Mouse (Mus musculus): ENCODE measurements around the gene Hba-x. TPM values are rescaled to one million over a fixed set of nuclear protein-coding genes. Genes with fewer than 3 reads are reported as not detected.

Gene Hba-x
- polyA plus RNA-seq, 1 experiment from 2014 or later, result 61.3 TPM

- peak overlapping the region; percentile 15 for H3K27ac ChIP-seq (ENCODE audit: low read length)
- peaks cover 10% of the 10 kb centered on the region; the same call in 1 of the 2 replicates for H3K36me3 ChIP-seq (ENCODE audit: control insufficient read depth, insufficient read depth)
- no peak overlapping the region for H3K4me3 ChIP-seq (ENCODE audit: low read length)
- H3K27me3 ChIP-seq (ENCODE audit: control insufficient read depth, insufficient read depth, low read length), result no peaks in the 10 kb centered on the region
- ATAC-seq (replicated peaks; ENCODE audit: extremely low read depth, insufficient read depth, low FRiP score), result no peak
- no peaks in the 10 kb centered on the region for H3K9me3 ChIP-seq (replicated peaks; ENCODE audit: control insufficient read depth, low read length)
- WGBS, result 74% methylated on average over 3 of the region's 3 CpGs
- H3K9ac ChIP-seq (ENCODE audit: low read length), result no peak overlapping the region
- H3K4me2 ChIP-seq (ENCODE audit: low read depth, low read length), result no peak overlapping the region
- H3K4me1 ChIP-seq (ENCODE audit: control insufficient read depth, insufficient read depth, low read length), result peaks cover 8% of the 10 kb centered on the region; the same call in 1 of the 2 replicates
Measured at GRCm38 (mm10) chr11:32244064-32244463, 32.1 kb upstream of the Hba-x start.

GRCm38 (mm10) chr11:32244617-32245016, 31.6 kb upstream of the Hba-x start:
- Histone ChIP-seq H3K9ac (ENCODE audit: low read length) (no peak overlapping the region), H3K4me3 (ENCODE audit: low read length) (no peak overlapping the region), H3K36me3 (ENCODE audit: control insufficient read depth, insufficient read depth) (peaks cover 15% of the 10 kb centered on the region), H3K27ac (ENCODE audit: low read length) (peak overlapping the region; percentile 15; the same call in 1 of the 2 replicates), H3K4me1 (ENCODE audit: control insufficient read depth, insufficient read depth, low read length) (peaks cover 8% of the 10 kb centered on the region; the same call in 1 of the 2 replicates), H3K27me3 (ENCODE audit: control insufficient read depth, insufficient read depth, low read length) (no peaks in the 10 kb centered on the region), H3K4me2 (ENCODE audit: low read depth, low read length) (no peak overlapping the region), H3K9me3 (replicated peaks; ENCODE audit: control insufficient read depth, low read length) (no peaks in the 10 kb centered on the region)
- WGBS, result 83% methylated on average over 1 of the region's 1 CpGs
- no peak for ATAC-seq (replicated peaks; ENCODE audit: extremely low read depth, insufficient read depth, low FRiP score)

DNA sequence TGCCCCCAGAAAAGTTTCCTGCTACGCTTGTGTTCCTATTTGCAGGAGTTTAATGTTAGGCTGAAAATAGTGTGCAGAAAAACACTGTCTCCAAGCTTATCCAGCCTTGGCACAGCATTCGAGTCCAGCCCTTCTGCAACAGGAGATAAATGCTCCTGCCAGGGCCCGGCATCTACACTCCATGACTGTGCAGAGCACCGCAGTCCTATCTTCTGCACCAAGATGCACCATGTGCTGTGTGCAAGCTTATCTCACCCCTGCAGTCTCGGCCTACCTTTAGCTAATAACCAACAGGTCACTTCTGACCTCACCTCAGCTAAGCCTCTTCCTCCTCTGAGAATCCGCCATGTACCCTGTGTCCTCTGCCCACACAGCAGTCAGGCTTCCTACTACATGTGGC, 30.6 kb upstream of the Hba-x start:
- no peak overlapping the region for H3K4me2 ChIP-seq (ENCODE audit: low read depth, low read length)
- no peak overlapping the region for H3K4me3 ChIP-seq (ENCODE audit: low read length)
- no peak overlapping the region for H3K9ac ChIP-seq (ENCODE audit: low read length)
- H3K27me3 ChIP-seq (ENCODE audit: control insufficient read depth, insufficient read depth, low read length), result no peaks in the 10 kb centered on the region
- H3K9me3 ChIP-seq (replicated peaks; ENCODE audit: control insufficient read depth, low read length), result no peaks in the 10 kb centered on the region
- no peak for ATAC-seq (replicated peaks; ENCODE audit: extremely low read depth, insufficient read depth, low FRiP score)
- 90% methylated on average over 6 of the region's 6 CpGs for WGBS
- H3K4me1 ChIP-seq (ENCODE audit: control insufficient read depth, insufficient read depth, low read length), result peaks cover 8% of the 10 kb centered on the region; the same call in 1 of the 2 replicates
- H3K27ac ChIP-seq (ENCODE audit: low read length), result no peak overlapping the region
- H3K36me3 ChIP-seq (ENCODE audit: control insufficient read depth, insufficient read depth), result peaks cover 18% of the 10 kb centered on the region

GRCm38 (mm10) chr11:32247068-32247467, 29.1 kb upstream of the Hba-x start:
- ATAC-seq (replicated peaks; ENCODE audit: extremely low read depth, insufficient read depth, low FRiP score), result no peak
- H3K27ac ChIP-seq (ENCODE audit: low read length), result no peak overlapping the region

DNA sequence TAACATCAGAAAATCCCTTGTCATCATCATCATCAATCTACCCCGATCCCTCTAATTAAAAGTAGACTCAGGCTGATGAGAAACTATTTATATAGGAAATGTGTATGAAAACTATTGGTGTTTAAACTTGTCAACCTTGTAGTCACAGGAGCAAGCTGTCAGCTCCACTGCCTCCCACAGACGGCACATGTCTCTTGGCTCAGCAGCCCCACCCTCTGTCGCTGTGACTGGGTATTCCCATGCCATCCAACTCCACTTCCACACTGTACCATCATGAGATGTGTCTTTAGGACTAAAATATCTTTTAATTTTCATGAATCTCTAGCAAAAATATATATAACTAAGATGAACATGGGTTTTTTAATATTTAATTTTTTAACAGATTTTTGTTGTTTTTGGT, 27.9 kb upstream of the Hba-x start:
- no peak overlapping the region for H3K4me3 ChIP-seq (ENCODE audit: low read length)
- H3K27me3 ChIP-seq (ENCODE audit: control insufficient read depth, insufficient read depth, low read length), result no peaks in the 10 kb centered on the region
- 80% methylated on average over 3 of the region's 3 CpGs for WGBS
- peaks cover 7% of the 10 kb centered on the region; the same call in 1 of the 2 replicates for H3K4me1 ChIP-seq (ENCODE audit: control insufficient read depth, insufficient read depth, low read length)
- H3K4me2 ChIP-seq (ENCODE audit: low read depth, low read length), result no peak overlapping the region
- H3K9me3 ChIP-seq (replicated peaks; ENCODE audit: control insufficient read depth, low read length), result no peaks in the 10 kb centered on the region
- ATAC-seq (replicated peaks; ENCODE audit: extremely low read depth, insufficient read depth, low FRiP score), result no peak
- H3K36me3 ChIP-seq (ENCODE audit: control insufficient read depth, insufficient read depth), result peaks cover 18% of the 10 kb centered on the region
- H3K27ac ChIP-seq (ENCODE audit: low read length), result no peak overlapping the region
- no peak overlapping the region for H3K9ac ChIP-seq (ENCODE audit: low read length)

More at GRCm38 (mm10) chr11:32247068-32247467, 29.1 kb upstream of the Hba-x start:
- Histone ChIP-seq H3K4me2 (ENCODE audit: low read depth, low read length) (no peak overlapping the region), H3K27me3 (ENCODE audit: control insufficient read depth, insufficient read depth, low read length) (no peaks in the 10 kb centered on the region), H3K4me1 (ENCODE audit: control insufficient read depth, insufficient read depth, low read length) (peaks cover 8% of the 10 kb centered on the region; the same call in 1 of the 2 replicates), H3K4me3 (ENCODE audit: low read length) (no peak overlapping the region), H3K36me3 (ENCODE audit: control insufficient read depth, insufficient read depth) (peaks cover 18% of the 10 kb centered on the region), H3K9ac (ENCODE audit: low read length) (no peak overlapping the region), H3K9me3 (replicated peaks; ENCODE audit: control insufficient read depth, low read length) (no peaks in the 10 kb centered on the region)

- 86% methylated on average over 8 of the region's 8 CpGs for WGBS
- no peaks in the 10 kb centered on the region for H3K4me1 ChIP-seq (ENCODE audit: control insufficient read depth, insufficient read depth, low read length)
- no peaks in the 10 kb centered on the region for H3K27me3 ChIP-seq (ENCODE audit: control insufficient read depth, insufficient read depth, low read length)
- H3K27ac ChIP-seq (ENCODE audit: low read length), result no peak overlapping the region
- H3K9ac ChIP-seq (ENCODE audit: low read length), result no peak overlapping the region
- ATAC-seq (replicated peaks; ENCODE audit: extremely low read depth, insufficient read depth, low FRiP score), result no peak
- no peak overlapping the region for H3K4me2 ChIP-seq (ENCODE audit: low read depth, low read length)
- H3K36me3 ChIP-seq (ENCODE audit: control insufficient read depth, insufficient read depth), result peaks cover 23% of the 10 kb centered on the region
- H3K9me3 ChIP-seq (replicated peaks; ENCODE audit: control insufficient read depth, low read length), result no peaks in the 10 kb centered on the region
- H3K4me3 ChIP-seq (ENCODE audit: low read length), result no peak overlapping the region
Measured at GRCm38 (mm10) chr11:32250880-32251763, 25.1 kb upstream of the Hba-x start.

GRCm38 (mm10) chr11:32253121-32253520, 23.1 kb upstream of the Hba-x start:
- no peak for ATAC-seq (replicated peaks; ENCODE audit: extremely low read depth, insufficient read depth, low FRiP score)
- Histone ChIP-seq H3K4me2 (ENCODE audit: low read depth, low read length) (no peak overlapping the region), H3K9me3 (replicated peaks; ENCODE audit: control insufficient read depth, low read length) (no peaks in the 10 kb centered on the region), H3K9ac (ENCODE audit: low read length) (no peak overlapping the region), H3K36me3 (ENCODE audit: control insufficient read depth, insufficient read depth) (peaks cover 16% of the 10 kb centered on the region), H3K27ac (ENCODE audit: low read length) (no peak overlapping the region), H3K4me1 (ENCODE audit: control insufficient read depth, insufficient read depth, low read length) (no peaks in the 10 kb centered on the region), H3K4me3 (ENCODE audit: low read length) (no peak overlapping the region), H3K27me3 (ENCODE audit: control insufficient read depth, insufficient read depth, low read length) (no peaks in the 10 kb centered on the region)
- WGBS, result 96% methylated on average over 1 of the region's 1 CpGs

DNA sequence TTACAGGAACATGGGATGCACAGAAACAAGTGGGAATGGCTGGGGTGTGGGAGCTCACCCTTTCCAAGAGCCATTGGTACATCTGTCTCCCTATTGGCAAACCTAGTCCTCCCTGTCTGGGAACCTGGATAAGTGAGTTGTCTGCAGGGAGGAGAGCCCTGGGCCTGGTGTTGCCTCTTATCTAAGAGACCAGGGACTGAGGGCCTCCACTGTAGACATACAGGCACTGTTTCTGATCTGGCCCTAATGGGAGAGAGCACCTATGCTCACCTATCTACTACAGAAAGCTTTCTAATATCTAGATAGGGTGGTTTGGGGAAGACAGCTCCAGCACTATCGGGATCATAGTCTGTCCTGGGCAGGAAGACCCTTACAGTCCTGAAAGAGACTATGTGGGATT, 20.1 kb upstream of the Hba-x start:
- Histone ChIP-seq H3K9me3 (replicated peaks; ENCODE audit: control insufficient read depth, low read length) (no peaks in the 10 kb centered on the region), H3K27ac (ENCODE audit: low read length) (no peak overlapping the region), H3K9ac (ENCODE audit: low read length) (no peak overlapping the region), H3K4me2 (ENCODE audit: low read depth, low read length) (no peak overlapping the region), H3K4me1 (ENCODE audit: control insufficient read depth, insufficient read depth, low read length) (no peaks in the 10 kb centered on the region), H3K36me3 (ENCODE audit: control insufficient read depth, insufficient read depth) (peaks cover 5% of the 10 kb centered on the region; the same call in 1 of the 2 replicates), H3K4me3 (ENCODE audit: low read length) (no peak overlapping the region), H3K27me3 (ENCODE audit: control insufficient read depth, insufficient read depth, low read length) (no peaks in the 10 kb centered on the region)
- no peak for ATAC-seq (replicated peaks; ENCODE audit: extremely low read depth, insufficient read depth, low FRiP score)
- 97% methylated on average over 1 of the region's 1 CpGs for WGBS

GRCm38 (mm10) chr11:32256566-32256965, 19.6 kb upstream of the Hba-x start:
- no peaks in the 10 kb centered on the region for H3K9me3 ChIP-seq (replicated peaks; ENCODE audit: control insufficient read depth, low read length)
- no peak overlapping the region for H3K4me2 ChIP-seq (ENCODE audit: low read depth, low read length)
- no peak overlapping the region for H3K9ac ChIP-seq (ENCODE audit: low read length)
- peaks cover 5% of the 10 kb centered on the region; the same call in 1 of the 2 replicates for H3K36me3 ChIP-seq (ENCODE audit: control insufficient read depth, insufficient read depth)
- no peaks in the 10 kb centered on the region for H3K4me1 ChIP-seq (ENCODE audit: control insufficient read depth, insufficient read depth, low read length)
- no peaks in the 10 kb centered on the region for H3K27me3 ChIP-seq (ENCODE audit: control insufficient read depth, insufficient read depth, low read length)
- H3K27ac ChIP-seq (ENCODE audit: low read length), result no peak overlapping the region
- H3K4me3 ChIP-seq (ENCODE audit: low read length), result no peak overlapping the region
- WGBS, result 85% methylated on average over 3 of the region's 3 CpGs
- no peak for ATAC-seq (replicated peaks; ENCODE audit: extremely low read depth, insufficient read depth, low FRiP score)
